Mouse (Mus musculus) liver, embryonic 13.5 days (tissue): ENCODE measurements at regions not wholly inside any gene's neighbourhood (a gene's known extent, or its start where the extent isn't known, plus 50 kb on each side); places are given as distances from the start of the nearest gene placed in this dataset.

Experiments
- ATAC-seq: fragments of 200-750 bp; cut with Nextera tagmentation; 2 replicates; pipeline ENCODE4 v1.8.0; 2017; ENCODE audit warnings: low read depth, mild to moderate bottlenecking, moderate number of reproducible peaks, moderate library complexity
- DNase-seq: peaks from one replicate; pipeline ENCODE4 v3.0.0; 2022
- H3K27ac ChIP-seq: fragments of 300-500 bp; sonication (generic); 2 replicates; pipeline ENCODE4 v1.5.1; 2015; ENCODE audit warnings: moderate library complexity, mild to moderate bottlenecking, inconsistent platforms
- H3K27me3 ChIP-seq: fragments of 300-500 bp; sonication (generic); 2 replicates; pipeline ENCODE4 v1.6.1; 2015; ENCODE audit warnings: mild to moderate bottlenecking, inconsistent platforms
- H3K36me3 ChIP-seq: fragments of 300-500 bp; sonication (generic); 2 replicates; pipeline ENCODE4 v1.6.1; 2015; ENCODE audit warnings: mild to moderate bottlenecking, inconsistent platforms
- H3K4me1 ChIP-seq: fragments of 300-500 bp; sonication (generic); replicated peaks from 2 replicates; pipeline ENCODE4 v1.6.1; 2015; ENCODE audit warnings: inconsistent platforms
- H3K4me2 ChIP-seq: fragments of 300-500 bp; sonication (generic); 2 replicates; pipeline ENCODE4 v1.6.1; 2015; ENCODE audit warnings: inconsistent platforms, mild to moderate bottlenecking, moderate library complexity
- H3K4me3 ChIP-seq: fragments of 300-500 bp; sonication (generic); replicated peaks from 2 replicates; pipeline ENCODE4 v1.5.1; 2015; ENCODE audit warnings: mild to moderate bottlenecking, inconsistent platforms
- H3K9ac ChIP-seq: fragments of 300-500 bp; sonication (generic); 2 replicates; pipeline ENCODE4 v1.6.1; 2015; ENCODE audit warnings: mild to moderate bottlenecking, inconsistent platforms
- H3K9me3 ChIP-seq: fragments of 300-500 bp; sonication (generic); replicated peaks from 2 replicates; pipeline ENCODE4 v1.6.1; 2016; ENCODE audit warnings: inconsistent platforms
- WGBS: fragments of 180-500 bp; shearing (Covaris S2); methylation state at CpG from one replicate; pipeline ENCODE4 v1.1.7; 2015; ENCODE audit not compliant: insufficient replicate concordance; 5-methylcytosine and 5-hydroxymethylcytosine counted together

DNA sequence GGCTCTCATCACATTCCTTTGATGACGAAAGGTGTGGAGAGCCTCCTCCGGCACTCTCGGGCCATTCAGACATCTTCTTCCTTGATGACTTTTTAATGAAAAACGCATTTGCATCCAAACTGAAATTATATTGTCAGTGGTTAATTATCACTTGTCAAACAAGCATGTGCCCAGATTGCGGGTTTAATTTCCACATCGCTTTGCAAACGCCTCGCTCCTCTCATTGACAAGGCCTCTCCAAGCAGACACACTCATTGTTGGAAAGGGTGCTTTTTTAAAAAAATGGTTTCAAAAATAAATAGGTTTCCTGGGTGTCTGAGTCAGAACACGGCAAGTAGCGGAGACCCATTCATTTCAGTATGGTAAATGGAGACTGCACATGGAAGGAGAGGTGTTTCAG, 240.1 kb downstream of the Ptpru start:
- no peaks in the 10 kb centered on the region for H3K27me3 ChIP-seq
- H3K4me1 ChIP-seq, result no peaks in the 10 kb centered on the region
- no peak for ATAC-seq
- no peak overlapping the region for H3K27ac ChIP-seq
- no peaks in the 10 kb centered on the region for H3K9me3 ChIP-seq
- no peaks in the 10 kb centered on the region for H3K36me3 ChIP-seq
- H3K9ac ChIP-seq, result no peak overlapping the region
- WGBS, result 74% methylated on average over 10 of the region's 10 CpGs
- no peak overlapping the region for H3K4me3 ChIP-seq
- no peak for DNase-seq
- no peak overlapping the region for H3K4me2 ChIP-seq

DNA sequence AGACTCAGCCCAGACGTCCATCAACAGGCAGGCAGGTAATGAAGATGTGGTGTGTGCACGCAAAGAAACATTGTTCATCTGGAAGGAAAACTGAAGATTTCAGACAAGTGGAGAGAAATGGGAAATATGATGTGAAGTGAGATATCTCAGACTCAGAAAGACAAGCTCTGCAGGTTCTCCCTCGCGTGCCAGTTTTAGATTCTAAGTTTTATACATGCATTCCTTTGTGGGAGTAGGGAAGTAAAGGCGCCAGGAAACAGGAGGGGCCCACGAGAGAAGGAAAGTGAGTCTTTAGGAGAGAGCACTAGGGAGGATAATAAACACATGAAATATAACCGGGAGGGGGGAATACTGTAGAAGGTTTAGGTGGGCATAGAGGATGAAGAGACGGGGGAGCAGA, 223.7 kb downstream of the Ptpru start:
- H3K4me2 ChIP-seq, result no peak overlapping the region
- no peak for ATAC-seq
- WGBS, result 58% methylated on average over 8 of the region's 8 CpGs

DNA sequence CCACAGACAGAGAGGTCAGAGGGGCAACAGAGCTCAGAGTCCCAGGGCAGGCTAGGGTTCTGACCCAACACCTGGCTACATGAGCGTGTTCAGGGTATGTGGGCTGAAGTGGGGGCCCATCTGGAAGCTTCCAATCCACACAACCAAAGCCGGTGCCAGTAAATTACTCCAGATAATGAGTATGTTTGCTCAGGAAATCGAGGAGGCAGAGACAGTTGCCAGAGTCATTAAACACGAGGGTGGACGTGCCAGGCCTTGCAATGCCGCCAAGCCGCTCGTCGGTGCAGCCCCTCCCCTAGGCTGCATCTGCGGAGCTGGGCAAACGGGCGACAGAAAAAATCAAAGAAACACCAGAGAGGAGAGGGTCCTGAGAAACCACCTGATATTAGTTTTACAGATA, 222.5 kb downstream of the Ptpru start:
- no peak overlapping the region for H3K4me2 ChIP-seq

More for the DNA sequence above, 223.7 kb downstream of the Ptpru start:
- H3K9ac ChIP-seq, result no peak overlapping the region
- no peaks in the 10 kb centered on the region for H3K36me3 ChIP-seq
- no peak for DNase-seq
- H3K27ac ChIP-seq, result no peak overlapping the region
- no peaks in the 10 kb centered on the region for H3K4me1 ChIP-seq
- no peaks in the 10 kb centered on the region for H3K9me3 ChIP-seq
- no peak overlapping the region for H3K4me3 ChIP-seq
- no peaks in the 10 kb centered on the region for H3K27me3 ChIP-seq

DNA sequence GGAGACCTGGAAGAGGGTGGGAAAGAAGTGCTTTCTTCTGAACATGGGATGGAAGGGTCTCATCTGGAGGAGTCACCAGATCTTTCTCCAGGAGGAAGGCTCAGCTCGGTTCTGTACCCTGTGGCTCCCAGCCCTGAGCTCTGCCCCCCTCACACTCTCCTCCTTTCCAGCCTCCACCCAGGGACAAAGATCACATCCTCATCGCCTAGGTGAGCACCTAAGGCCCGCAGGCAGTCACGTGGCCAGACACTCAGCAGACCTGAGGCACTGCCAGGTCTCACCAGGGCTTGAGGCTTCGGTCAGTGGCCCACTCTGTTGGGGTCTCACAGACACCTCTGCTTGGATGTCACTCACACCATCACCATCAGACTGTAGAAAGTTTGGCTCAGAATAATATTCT, 200.0 kb downstream of the Ptpru start:
- H3K4me1 ChIP-seq, result no peaks in the 10 kb centered on the region
- no peak overlapping the region for H3K4me2 ChIP-seq
- H3K27me3 ChIP-seq, result no peaks in the 10 kb centered on the region
- no peak overlapping the region for H3K27ac ChIP-seq
- H3K9ac ChIP-seq, result no peak overlapping the region
- 58% methylated on average over 5 of the region's 5 CpGs for WGBS
- no peaks in the 10 kb centered on the region for H3K36me3 ChIP-seq
- ATAC-seq (no peak), DNase-seq (no peak)
- H3K9me3 ChIP-seq, result no peaks in the 10 kb centered on the region
- no peak overlapping the region for H3K4me3 ChIP-seq

More for the DNA sequence above, 222.5 kb downstream of the Ptpru start:
- H3K9me3 ChIP-seq, result no peaks in the 10 kb centered on the region
- H3K27ac ChIP-seq, result no peak overlapping the region
- 66% methylated on average over 12 of the region's 12 CpGs for WGBS
- H3K27me3 ChIP-seq, result no peaks in the 10 kb centered on the region
- no peak for DNase-seq
- no peak overlapping the region for H3K4me3 ChIP-seq
- H3K4me1 ChIP-seq, result no peaks in the 10 kb centered on the region
- H3K9ac ChIP-seq, result no peak overlapping the region
- ATAC-seq, result no peak
- H3K36me3 ChIP-seq, result no peaks in the 10 kb centered on the region

DNA sequence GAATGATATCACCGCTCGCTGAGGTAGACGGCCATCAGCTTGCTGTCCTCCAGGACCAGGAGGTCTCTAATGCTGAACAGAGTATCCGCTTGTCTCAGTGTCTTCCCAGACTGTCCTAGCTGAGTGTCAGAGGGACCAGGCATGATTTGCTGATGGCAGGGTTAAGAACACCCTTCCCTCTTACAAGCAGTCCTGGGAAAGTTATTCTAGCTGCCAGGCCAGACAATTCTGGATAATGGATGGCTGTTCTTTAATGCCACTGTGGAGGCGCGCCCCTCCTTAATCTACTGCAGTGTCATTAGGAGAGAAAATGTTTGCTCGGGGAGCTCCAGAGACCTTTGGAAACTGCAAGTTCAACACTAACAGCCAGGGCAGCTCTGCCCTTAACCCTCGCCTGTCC, 182.1 kb downstream of the Ptpru start:
- no peaks in the 10 kb centered on the region for H3K4me1 ChIP-seq
- DNase-seq (no peak), ATAC-seq (no peak)
- 51% methylated on average over 8 of the region's 8 CpGs for WGBS
- no peaks in the 10 kb centered on the region for H3K36me3 ChIP-seq
- no peaks in the 10 kb centered on the region for H3K27me3 ChIP-seq
- H3K9me3 ChIP-seq, result no peaks in the 10 kb centered on the region
- no peak overlapping the region for H3K4me2 ChIP-seq
- no peak overlapping the region for H3K27ac ChIP-seq
- no peak overlapping the region for H3K4me3 ChIP-seq
- no peak overlapping the region for H3K9ac ChIP-seq

DNA sequence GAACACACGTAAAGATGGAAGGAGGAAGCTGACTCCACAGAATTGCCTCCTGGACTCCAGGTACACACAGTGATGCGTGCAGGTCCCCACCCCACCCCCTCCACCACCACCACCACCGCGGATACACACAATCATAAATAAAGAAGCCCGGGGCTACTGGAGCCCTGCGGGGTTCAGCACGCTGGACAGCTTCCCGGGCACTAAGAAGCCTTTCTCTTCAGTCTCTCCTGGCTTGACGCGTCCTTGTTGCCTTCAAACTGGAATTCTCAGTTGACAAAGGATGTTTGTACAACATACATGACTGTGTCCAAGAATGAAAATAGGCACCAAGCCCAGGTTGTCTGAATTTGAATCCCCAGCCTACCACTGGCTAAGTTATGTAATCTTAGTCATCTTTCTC, 180.2 kb downstream of the Ptpru start:
- Histone ChIP-seq H3K4me3 (no peak overlapping the region), H3K36me3 (no peaks in the 10 kb centered on the region), H3K9ac (no peak overlapping the region), H3K27ac (no peak overlapping the region), H3K27me3 (no peaks in the 10 kb centered on the region), H3K4me2 (no peak overlapping the region), H3K4me1 (no peaks in the 10 kb centered on the region), H3K9me3 (no peaks in the 10 kb centered on the region)
- ATAC-seq (no peak), DNase-seq (no peak)
- WGBS, result 33% methylated on average over 10 of the region's 10 CpGs

DNA sequence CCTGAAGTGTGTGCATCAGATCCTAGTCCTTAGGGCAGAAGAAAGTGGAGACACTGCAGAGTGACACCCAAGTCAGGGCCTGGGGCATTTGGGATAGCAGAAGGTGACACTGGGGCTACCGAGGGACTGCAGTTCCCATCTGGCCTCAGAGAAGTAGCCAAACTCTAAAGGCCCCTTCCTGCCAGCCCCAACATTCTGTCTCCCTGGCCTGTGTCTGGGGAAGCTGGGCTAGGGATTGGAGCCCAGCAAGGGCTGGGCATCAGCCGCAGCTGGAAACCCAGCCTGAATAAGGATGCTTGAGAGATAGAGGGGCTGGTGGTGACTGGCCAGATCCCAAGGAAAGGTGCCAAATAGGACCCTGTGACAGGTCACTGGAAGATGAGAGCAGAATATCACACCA, 177.2 kb downstream of the Ptpru start:
- H3K4me2 ChIP-seq, result no peak overlapping the region
- no peaks in the 10 kb centered on the region for H3K9me3 ChIP-seq
- no peaks in the 10 kb centered on the region for H3K4me1 ChIP-seq
- WGBS, result 63% methylated on average over 2 of the region's 2 CpGs
- H3K27me3 ChIP-seq, result no peaks in the 10 kb centered on the region
- DNase-seq, result no peak
- H3K27ac ChIP-seq, result no peak overlapping the region
- ATAC-seq, result no peak
- no peak overlapping the region for H3K9ac ChIP-seq
- no peak overlapping the region for H3K4me3 ChIP-seq
- no peaks in the 10 kb centered on the region for H3K36me3 ChIP-seq

DNA sequence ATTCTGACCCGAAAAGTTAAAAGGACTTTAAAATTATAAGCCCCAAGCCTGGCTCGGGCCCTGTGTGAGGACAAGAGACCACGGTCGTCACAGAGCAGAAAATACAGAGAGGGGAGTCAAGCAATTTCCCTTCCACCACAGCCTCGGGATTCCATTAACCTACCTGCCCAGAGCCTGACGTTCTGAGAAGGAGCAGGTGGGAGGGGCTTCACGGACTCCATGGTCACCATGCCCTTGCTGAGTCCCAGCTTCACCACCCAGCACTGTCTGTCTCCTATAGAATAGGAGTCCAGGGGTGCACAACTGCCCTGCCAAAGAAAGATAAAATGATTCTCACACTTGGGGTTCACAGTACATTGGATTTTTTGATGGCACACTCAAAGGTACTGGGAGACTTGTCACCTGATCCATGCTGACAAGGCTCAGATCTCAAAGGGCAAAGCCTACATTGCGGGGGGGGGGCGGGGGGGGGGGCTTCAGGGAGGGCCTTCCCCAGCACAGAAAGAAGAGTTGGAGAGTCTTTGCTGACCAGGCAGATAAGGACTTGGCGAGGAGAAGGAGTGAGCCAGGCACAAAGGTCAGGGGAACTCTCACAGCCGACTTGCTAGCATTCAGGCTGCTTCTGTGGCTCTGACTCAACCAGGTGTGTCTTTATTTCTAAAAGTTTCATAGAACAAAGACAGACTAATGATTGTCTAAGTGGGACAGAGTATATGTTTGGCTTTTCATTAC, 166.1 kb downstream of the Ptpru start:
- Histone ChIP-seq H3K9me3 (no peaks in the 10 kb centered on the region), H3K27ac (no peak overlapping the region), H3K27me3 (no peaks in the 10 kb centered on the region), H3K9ac (no peak overlapping the region), H3K36me3 (no peaks in the 10 kb centered on the region), H3K4me3 (no peak overlapping the region), H3K4me2 (no peak overlapping the region), H3K4me1 (no peaks in the 10 kb centered on the region)
- DNase-seq, result no peak
- ATAC-seq, result no peak
- 40% methylated on average over 11 of the region's 11 CpGs for WGBS

DNA sequence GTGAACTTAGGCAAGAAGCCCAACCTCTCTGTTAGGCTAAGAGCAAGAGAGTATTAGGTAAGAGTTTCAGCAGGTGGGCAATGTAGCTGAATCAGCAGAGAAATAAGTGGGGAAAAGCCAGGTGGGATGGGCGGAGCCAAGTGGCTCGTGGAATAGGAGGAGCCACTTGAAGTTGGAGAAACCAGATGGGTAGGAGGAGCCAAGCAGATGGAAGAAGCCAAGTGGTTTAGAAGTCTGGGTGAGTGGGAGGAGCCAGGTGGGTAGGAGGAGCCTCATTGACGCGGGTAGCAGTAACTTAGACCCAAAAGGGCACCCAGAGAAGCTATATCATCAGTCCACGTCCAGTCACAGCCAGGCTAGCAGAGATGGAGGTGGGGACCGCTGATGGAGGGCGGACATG, 160.1 kb downstream of the Ptpru start:
- H3K9me3 ChIP-seq, result no peaks in the 10 kb centered on the region
- no peak overlapping the region for H3K27ac ChIP-seq
- no peaks in the 10 kb centered on the region for H3K4me1 ChIP-seq
- no peak overlapping the region for H3K9ac ChIP-seq
- no peak overlapping the region for H3K4me3 ChIP-seq
- no peak overlapping the region for H3K4me2 ChIP-seq
- no peaks in the 10 kb centered on the region for H3K27me3 ChIP-seq
- DNase-seq (no peak), ATAC-seq (no peak)
- 57% methylated on average over 7 of the region's 7 CpGs for WGBS
- no peaks in the 10 kb centered on the region for H3K36me3 ChIP-seq

DNA sequence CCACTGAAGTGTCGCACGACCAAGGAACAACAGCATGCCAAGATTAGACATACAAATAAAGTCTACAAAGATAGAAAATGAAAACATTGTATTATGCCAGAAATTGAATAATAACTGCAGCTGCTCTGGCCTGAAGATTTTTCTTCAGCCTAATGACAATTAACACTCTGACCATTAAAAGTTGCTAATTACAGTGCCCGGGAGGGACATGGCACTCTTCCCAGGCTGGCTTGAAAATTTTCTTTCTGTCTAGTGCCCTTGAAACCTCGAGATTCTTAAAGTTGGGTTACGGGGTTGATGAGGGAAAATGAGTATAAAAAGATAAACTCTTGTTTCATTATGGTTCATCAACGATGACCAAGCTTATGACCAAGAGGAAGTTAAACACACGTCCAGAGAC, 154.9 kb downstream of the Ptpru start:
- no peaks in the 10 kb centered on the region for H3K9me3 ChIP-seq
- ATAC-seq (no peak), DNase-seq (no peak)
- no peak overlapping the region for H3K9ac ChIP-seq
- no peaks in the 10 kb centered on the region for H3K4me1 ChIP-seq
- WGBS, result 42% methylated on average over 7 of the region's 7 CpGs
- H3K27ac ChIP-seq, result no peak overlapping the region
- H3K4me3 ChIP-seq, result no peak overlapping the region
- H3K27me3 ChIP-seq, result no peaks in the 10 kb centered on the region
- H3K36me3 ChIP-seq, result no peaks in the 10 kb centered on the region
- no peak overlapping the region for H3K4me2 ChIP-seq

DNA sequence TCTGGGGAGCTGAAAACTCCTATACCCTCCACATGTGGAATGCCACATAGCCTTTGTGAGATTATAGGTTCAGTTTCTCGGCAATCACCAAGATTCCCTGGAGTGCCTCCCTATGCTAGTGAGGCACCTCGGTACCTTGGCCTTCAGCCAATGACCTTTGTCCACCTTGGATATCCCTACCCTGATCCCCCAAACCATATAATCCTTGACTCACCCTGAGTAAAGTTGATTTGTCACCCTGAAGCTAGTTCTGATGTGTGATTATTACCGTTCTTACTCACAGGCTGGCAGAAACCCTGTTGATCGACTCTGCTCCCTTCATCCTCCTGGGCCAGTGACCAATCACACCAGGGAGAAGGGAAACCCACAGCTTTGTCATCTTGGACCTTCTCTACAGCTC, 152.5 kb downstream of the Ptpru start:
- ATAC-seq (no peak), DNase-seq (no peak)
- Histone ChIP-seq H3K4me2 (no peak overlapping the region), H3K4me1 (no peaks in the 10 kb centered on the region), H3K9ac (no peak overlapping the region), H3K9me3 (no peaks in the 10 kb centered on the region), H3K4me3 (no peak overlapping the region), H3K36me3 (no peaks in the 10 kb centered on the region), H3K27me3 (no peaks in the 10 kb centered on the region), H3K27ac (no peak overlapping the region)
- 76% methylated on average over 4 of the region's 4 CpGs for WGBS

DNA sequence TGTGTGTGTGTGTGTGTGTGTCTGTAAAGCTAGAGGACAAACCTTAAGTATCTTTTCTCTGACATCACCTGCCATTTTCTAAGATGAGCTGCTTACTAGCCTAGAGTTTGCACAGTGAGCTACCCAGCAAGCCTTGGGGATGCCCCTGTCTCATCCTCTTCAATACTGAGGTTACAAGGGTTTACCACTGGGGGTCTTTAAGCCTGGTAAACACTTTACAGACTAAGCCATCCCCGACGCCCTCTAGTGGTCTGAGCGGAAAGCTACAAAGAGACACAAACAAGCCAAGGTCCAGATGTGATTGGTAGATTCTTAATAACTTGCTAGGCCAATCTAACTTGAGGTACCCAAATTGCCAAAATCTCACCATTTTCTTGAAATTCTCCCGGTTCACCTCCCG, 143.9 kb downstream of the Ptpru start:
- 5% methylated on average over 5 of the region's 5 CpGs for WGBS
- no peaks in the 10 kb centered on the region for H3K27me3 ChIP-seq
- DNase-seq (no peak), ATAC-seq (no peak)
- H3K9me3 ChIP-seq, result no peaks in the 10 kb centered on the region
- H3K4me3 ChIP-seq, result no peak overlapping the region
- H3K4me1 ChIP-seq, result no peaks in the 10 kb centered on the region
- H3K4me2 ChIP-seq, result no peak overlapping the region
- H3K36me3 ChIP-seq, result no peaks in the 10 kb centered on the region
- H3K27ac ChIP-seq, result no peak overlapping the region
- H3K9ac ChIP-seq, result no peak overlapping the region
